Mouse (Mus musculus): ENCODE data around the gene Tbc1d7.

The Tbc1d7 gene

GRCm38 (mm10) chr13:43134468-43134867, 36.8 kb downstream of the Tbc1d7 start:
- DNase-seq (ENCODE audit: low spot score in 2 of 2): no peak

DNA sequence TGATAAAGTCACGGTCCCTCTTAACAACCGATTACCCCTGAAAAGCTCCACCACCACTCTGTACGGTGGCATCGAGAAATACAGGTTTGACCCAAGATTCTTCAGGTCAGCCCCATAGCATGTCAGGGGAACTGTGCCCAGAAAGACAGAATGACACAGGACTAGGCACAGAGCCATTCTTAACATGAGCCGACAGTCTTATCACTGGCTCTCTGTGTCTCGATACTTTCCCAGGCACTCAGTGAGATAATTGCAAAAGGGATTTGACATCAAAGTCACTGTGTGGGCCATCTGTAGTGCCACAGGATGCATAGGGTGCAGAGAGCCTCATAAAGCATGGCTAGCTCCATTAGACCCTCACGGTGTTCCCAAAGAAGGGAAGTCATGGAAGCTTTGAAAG, 37.9 kb downstream of the Tbc1d7 start:
- DNase-seq (ENCODE audit: low spot score in 2 of 2): no peak

DNA sequence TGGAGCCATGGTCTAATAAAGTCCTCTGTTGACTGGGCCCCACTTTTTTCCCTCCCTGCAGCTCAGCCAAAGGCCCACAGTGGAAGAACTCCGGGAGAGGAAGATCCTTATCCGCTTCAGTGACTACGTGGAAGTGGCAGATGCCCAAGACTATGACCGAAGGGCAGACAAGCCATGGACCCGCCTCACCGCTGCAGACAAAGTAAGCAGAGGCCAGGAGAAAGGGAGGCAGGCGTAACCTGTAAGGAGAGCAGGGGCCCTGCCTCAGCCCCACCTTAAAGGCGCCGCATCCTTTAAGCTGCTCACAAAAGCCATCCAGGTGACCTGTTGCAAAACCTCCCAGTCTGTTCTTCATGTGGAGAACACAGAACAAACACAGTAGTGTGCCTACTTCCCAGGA, 38.4 kb downstream of the Tbc1d7 start:
- no peak for DNase-seq (ENCODE audit: low spot score in 2 of 2)

DNA sequence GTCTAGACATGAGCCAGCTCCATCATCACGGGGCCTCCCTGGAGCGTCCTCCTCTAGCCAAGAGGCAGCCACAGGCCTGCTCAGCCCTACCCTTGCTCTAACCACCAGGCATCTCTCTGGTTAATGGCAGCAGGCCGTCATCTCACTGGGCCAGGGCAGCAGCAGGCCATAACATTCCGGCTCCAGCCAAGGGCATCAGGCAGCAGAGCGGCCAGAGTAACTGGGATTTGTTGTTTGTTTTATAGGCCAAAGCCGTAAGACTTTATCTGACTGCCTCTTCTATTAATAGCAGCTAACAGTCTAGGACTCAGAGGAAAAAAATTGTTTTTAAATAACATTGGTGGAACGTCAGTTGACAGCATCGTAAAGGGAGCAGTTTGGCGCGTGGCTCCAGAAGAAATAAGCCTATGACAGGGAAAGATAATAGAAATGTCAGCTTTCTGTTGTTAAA, 39.5 kb downstream of the Tbc1d7 start:
- DNase-seq (ENCODE audit: low spot score in 2 of 2): no peak

DNA sequence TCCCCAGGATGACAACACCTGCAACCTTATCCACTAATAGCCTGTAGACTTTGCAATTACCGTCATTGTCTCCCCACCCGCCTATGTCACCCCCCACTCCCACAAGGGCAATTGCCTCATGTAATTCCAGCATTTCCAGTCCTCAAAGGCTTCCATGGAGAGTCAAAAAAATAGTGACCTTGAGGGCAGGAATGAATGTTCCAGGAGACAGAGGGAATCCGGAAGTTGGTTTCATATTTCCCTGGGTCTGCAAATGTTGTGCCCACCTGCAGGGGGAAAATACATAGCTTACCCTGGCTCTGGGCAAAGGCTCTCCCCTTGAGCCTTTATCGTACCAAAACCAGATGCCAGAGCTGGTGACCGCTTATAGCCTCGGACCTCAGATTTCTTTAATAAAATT, 41.1 kb downstream of the Tbc1d7 start:
- DNase-seq (ENCODE audit: low spot score in 2 of 2): no peak

DNA sequence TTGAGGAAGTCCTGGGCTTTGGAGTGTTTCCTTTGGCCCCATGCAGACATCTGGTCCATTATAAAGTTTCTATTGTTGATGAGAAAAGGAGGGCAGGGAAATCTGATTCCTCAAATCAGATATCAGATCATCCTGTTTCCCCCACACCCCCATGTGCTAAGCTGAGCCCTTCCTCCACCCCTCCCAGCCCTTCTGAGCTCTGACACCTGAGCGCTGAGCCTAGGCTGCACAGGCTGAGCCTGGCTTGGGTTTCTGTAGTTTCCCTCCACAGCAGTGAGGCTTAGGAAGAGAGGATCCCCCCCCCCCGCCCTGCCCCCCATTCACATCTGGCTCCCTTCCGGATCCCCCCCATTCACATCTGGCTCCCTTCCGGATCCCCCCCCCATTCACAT, 46.6 kb downstream of the Tbc1d7 start:
- no peak for DNase-seq (ENCODE audit: low spot score in 2 of 2)

DNA sequence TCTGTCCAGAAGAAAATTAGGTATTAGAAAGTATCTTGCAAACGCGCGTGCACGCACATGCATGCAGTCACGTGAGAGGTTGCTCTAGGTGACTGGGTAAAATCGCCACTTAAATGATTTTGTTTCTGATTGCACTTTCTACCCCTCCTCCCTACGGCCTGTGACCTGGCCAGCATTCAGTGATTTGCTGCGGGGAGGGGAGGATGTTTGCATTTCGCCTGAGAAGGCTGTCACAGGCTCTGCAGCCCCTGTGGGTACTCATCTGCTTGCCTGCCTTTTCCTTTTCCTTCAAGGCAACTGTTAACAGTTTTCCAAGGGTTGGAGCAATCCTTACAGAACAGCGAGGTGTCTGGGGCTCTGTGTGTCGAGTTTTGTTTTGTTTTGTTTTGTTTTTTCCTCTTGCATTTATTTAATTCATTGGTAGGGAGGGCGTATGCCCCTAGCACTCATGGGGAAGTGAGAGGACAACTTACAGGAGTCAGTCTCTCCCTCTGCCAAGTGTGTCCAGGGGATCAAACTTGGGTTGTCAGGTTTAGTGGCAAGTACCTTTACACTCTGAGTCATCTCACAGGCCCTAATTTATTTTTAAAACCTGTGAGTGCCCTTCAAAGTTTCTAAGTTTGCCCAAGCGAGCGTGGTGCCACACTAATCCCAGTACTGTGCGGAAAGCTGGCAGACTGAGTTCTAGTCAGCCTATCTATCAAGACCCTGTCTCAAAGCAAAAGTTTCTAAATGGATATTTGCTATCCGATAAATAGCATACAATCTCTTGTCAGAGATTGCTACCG, 47.2 kb downstream of the Tbc1d7 start:
- DNase-seq (ENCODE audit: low spot score in 2 of 2): no peak

DNA sequence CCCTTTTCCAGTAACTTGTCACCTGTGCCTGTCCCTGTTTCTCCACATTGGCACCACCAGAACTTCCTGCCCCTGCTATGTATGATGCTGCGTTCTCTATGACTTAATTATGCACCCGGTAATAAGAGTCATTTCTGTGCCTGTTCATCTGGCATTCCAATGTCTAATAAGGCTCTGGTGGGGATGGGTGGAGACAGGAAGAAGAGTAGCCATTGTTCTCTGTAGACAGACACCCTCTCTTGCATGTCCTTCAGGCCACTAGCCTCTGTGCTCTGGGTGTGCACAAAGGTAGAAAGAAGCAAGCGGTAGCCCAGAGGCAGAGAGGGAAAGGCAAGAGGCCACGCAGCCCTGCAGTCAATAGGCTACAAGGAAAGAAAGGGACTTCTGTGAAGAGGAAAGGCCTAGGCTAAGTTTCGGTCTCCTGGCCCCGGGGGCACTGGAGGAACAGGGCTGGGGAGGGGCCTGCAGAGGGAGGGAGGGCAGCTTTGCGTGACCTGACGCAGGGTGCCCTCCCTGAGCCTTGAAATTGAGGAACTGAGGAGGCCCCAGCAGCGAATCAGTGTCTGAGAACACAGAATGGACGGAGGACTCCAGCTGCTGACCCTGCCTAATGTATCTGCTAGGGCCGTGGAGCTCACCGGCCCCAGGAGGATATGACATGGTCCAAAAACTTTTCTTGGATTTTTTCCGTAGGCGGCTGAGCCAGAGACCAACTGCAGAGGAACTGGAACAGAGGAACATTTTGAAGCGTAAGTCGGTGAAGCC, 48.8 kb downstream of the Tbc1d7 start:
- no peak for DNase-seq (ENCODE audit: low spot score in 2 of 2)

- no peak for DNase-seq (ENCODE audit: low spot score in 2 of 2)
These were observed 58.2 kb downstream of the Tbc1d7 start for GRCm38 (mm10) chr13:43113141-43113540.

DNA sequence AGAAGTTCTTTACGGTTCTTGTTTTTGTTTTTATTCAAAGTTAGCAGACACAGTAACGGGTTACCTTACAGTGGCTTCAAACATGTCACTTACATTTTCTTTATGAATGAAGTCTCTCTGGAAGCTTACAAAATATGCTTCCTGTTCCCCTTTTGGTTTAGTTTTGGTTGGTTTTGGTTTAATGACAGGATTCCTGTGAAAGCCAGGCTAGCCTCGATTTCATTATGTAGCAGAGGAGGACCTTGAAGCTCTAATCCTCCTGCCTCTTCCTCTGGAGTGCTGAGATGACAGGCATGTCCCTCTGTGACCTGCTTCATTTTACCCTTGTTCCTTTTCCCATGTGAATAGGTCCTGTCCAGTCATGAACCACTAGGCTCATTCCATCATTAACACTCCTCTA, 58.6 kb downstream of the Tbc1d7 start:
- no peak for DNase-seq (ENCODE audit: low spot score in 2 of 2)

GRCm38 (mm10) chr13:43112280-43112679, 59.0 kb downstream of the Tbc1d7 start:
- DNase-seq (ENCODE audit: low spot score in 2 of 2): no peak

DNA sequence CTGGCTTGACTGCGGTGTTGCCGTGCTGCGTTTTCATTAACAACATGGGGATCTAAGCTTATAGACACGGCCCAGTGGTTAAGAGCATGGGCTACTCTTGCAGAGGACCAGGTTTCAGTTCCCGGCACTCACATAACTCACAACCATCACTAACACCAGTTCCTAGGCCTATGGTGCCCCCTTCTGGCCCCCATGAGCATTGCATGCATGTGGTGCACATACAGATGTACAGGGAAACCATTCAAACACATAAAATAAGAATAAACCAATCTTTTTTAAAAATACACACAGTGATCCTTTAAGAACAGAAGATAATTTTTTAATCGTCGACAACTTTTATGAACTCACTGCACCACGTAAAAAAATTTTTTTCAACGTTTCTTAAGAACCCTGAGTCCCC, 66.8 kb downstream of the Tbc1d7 start:
- no peak for DNase-seq (ENCODE audit: low spot score in 2 of 2)

GRCm38 (mm10) chr13:43102943-43103342, 68.4 kb downstream of the Tbc1d7 start:
- no peak for DNase-seq (ENCODE audit: low spot score in 2 of 2)
